Mouse (Mus musculus) layer of hippocampus, adult 8-10 months (tissue): ENCODE measurements around the gene Man1b1. TPM values are rescaled to one million over a fixed set of nuclear protein-coding genes. Genes with fewer than 3 reads are reported as not detected.

Experiments used
- DNase-seq, 2 experiments: peaks; one replicate each; pipeline ENCODE4 v3.0.0; 2022; ENCODE audit warnings: low spot score in 2 of 2
- total RNA-seq, 4 experiments: library from RNA; stranded (reverse); gene quantifications; 2 replicates each; pipeline ENCODE4 v1.2.4; 2022

Man1b1 gene
- 10 to 100 TPM; 53.7 to 68.2 (median 59.6) TPM for total RNA-seq

DNA sequence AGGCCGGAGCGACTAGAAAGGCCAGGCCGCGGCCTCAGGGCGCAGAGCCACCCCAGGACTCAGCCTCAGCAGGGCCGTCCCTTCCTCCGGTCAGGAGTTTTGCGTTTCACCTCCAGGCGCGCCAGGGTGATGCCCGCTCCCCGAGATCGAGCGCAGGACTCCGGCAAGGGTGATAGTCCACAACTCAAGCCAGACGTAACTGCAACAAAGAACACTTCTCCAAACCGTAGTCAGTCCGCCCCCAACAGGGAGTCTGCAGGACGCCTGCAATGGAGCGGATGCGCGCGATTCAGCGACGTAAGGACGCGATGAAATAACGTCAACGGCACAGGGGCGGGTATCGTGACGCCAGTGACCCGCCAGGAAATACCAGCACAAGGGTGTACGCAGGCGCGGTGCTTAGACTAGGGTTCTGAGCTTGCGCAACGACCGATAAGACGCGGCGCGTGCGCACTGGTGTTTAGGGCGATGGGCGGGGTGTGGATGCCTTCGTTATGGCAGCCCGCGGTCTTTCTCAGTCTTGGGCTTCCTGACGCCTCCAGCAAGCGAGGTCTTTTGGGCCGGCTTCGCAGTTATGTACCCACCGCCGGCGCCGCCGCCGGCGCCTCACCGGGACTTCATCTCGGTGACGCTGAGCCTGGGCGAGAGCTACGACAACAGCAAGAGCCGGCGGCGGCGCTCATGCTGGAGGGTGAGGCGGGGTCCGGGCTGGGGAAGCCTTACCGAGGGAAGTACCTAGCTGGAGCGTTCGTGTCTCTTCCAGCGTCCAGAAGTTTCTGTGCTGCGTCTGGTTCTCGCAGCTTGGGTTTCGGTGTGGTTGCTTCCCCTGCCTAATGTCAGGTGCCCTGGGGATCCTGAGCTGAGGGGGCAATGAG is at the start of gene Man1b1:
Man1b1 (plus strand) TSS at position 53 of the 875 bp plus-strand sequence.
- peak; percentile 99 to 100 for DNase-seq

GRCm38 (mm10) chr2:25285551-25285950 is 46.6 kb upstream of the Man1b1 start:
- DNase-seq, result no peak

GRCm38 (mm10) chr2:25286314-25286713 is 45.8 kb upstream of the Man1b1 start:
- DNase-seq, result no peak

- no peak for DNase-seq
Observed at GRCm38 (mm10) chr2:25286837-25287636, 45.1 kb upstream of the Man1b1 start.

- DNase-seq, result no peak
Observed at GRCm38 (mm10) chr2:25287927-25288649, 44.0 kb upstream of the Man1b1 start, which contains the start of gene Tmem210. Gene Tmem210 (plus strand): TSS chr2:25288145.

GRCm38 (mm10) chr2:25288734-25289345 is 43.3 kb upstream of the Man1b1 start:
- no peak for DNase-seq

DNA sequence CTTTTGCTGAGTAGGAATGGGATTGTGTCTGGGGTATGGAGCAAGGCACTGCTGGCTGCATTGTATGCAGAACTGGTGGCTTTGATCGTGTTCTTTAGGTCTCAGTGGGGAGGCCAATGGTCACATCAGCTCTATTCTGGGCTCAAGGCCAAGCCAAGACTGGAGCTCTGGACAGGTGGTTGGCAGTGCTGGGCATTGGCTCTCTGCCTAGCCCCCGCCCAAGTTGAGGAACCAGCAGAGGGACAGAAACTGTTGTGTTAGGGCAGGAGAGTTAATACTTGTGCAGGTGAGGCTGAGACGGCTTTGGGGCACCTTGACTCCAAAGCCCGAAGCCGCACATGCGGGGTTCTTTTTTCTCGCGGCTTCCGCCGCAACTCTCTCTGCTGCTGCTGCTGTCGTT is 42.5 kb upstream of the Man1b1 start, which contains the start of gene Lrrc26:
Lrrc26 (plus strand) TSS at position 265 of the 400 bp plus-strand sequence.
- DNase-seq, result no peak

GRCm38 (mm10) chr2:25290101-25290815 is 41.9 kb upstream of the Man1b1 start:
- peak in 1 of 2 experiments; percentile 74 for DNase-seq

GRCm38 (mm10) chr2:25290816-25291130 is 41.4 kb upstream of the Man1b1 start:
- peak in 1 of 2 experiments; percentile 58 for DNase-seq

DNA sequence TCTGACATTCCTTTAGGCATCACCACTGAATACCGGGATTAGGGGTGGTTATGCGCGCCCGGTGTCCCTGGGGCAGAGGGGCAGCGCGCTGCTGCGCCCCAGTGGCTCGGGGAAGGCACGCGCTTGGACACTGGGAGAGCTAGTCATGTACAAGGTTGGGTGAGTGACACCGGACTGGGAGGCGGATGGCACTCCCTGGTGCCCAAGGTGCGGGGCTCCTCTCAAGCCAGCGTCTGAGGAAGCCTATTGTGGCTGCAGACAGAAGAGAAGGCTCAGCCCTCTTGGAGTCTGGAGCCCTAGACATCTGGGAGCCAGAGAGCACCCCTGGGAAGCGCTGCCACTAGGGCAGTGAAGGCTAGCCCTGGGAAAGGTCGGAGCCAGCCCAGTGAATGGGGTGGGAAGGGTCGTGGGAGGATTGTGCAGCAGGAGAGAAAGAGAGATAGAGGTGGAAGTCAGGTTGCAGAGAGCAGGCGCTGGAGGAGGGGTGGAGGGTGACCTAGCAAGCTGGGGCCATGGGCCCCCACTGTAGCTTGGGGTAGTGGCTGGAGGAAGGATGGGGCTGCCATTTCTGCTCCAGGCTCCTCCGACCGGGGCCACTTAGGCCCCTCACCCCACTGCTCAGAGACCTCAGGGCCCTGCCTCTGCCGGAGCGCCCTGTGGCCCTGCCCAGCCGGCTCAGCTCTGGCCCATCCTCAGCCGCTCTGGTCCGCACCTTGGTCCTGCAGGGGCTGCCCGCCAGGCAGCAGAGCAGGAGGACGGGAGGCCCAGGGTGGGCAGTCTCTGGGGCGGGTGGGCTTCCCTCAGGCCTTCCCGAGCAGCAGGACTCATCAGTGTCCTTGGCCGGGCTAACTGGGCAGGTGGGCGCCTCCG is 40.7 kb upstream of the Man1b1 start:
- no peak for DNase-seq

GRCm38 (mm10) chr2:25292054-25292544 is 40.0 kb upstream of the Man1b1 start:
- DNase-seq, result peak in 1 of 2 experiments; percentile 38

GRCm38 (mm10) chr2:25292856-25293255 is 39.3 kb upstream of the Man1b1 start:
- peak in 1 of 2 experiments; percentile 66 for DNase-seq

DNA sequence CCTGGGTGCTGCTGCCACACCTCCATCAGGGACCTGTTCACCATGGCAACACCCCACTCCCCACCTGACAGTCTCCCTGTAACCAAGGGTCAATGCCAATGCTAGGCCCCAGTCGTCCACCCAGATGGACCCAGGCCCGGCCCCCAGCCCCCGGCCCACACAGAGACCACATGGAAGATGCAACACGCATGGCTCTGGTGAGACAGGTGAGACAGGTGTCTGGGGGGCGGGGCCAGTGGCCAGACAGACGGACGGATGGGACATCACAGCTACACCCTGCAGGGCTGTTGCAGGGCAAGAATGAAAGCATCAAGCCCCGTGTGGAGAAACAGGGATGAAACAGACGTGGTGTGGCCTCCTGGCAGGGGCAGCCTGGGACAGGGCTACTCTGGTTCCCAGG is 38.4 kb upstream of the Man1b1 start:
- DNase-seq, result no peak

DNA sequence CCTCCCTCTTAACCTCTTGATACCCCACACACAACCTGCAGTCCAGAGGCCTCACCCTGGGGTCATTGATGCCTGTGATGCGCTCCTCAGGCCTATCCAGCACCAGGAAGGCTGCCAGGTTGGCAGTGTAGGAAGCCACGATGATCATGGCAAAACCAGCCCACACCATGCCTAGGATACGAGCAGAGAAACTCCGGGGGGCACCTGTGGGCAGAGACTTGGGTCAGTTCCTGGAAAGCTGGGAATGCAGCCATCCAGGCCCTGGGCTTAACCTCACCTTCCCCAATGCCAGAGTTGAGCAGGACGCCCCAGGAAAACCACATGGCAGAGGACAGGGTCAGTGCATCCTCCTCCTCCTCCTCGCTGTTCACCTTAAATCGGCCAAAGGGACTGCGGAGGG is 35.0 kb upstream of the Man1b1 start:
- DNase-seq, result no peak

- DNase-seq, result no peak
Observed at GRCm38 (mm10) chr2:25298046-25298445, 34.1 kb upstream of the Man1b1 start.

- DNase-seq, result no peak
Observed at GRCm38 (mm10) chr2:25303452-25303851, 28.7 kb upstream of the Man1b1 start.

GRCm38 (mm10) chr2:25303931-25304656 is 28.0 kb upstream of the Man1b1 start:
- no peak for DNase-seq
